Mouse (Mus musculus) liver, embryonic 15.5 days (tissue): ENCODE results near the gene Gfi1. TPM values are rescaled to one million over a fixed set of nuclear protein-coding genes. Genes with fewer than 3 reads are reported as not detected.

Source experiments
- ATAC-seq: fragments of 200-750 bp; cut with Nextera tagmentation; 2 replicates; pipeline ENCODE4 v1.8.0; 2017; ENCODE audit warnings: moderate number of reproducible peaks, mild to moderate bottlenecking, moderate library complexity; ENCODE audit not compliant: insufficient read depth
- H3K27ac ChIP-seq: fragments of 300-500 bp; sonication (generic); replicated peaks from 2 replicates; pipeline ENCODE4 v1.5.1; 2015; ENCODE audit warnings: mild to moderate bottlenecking, inconsistent platforms
- H3K27me3 ChIP-seq: fragments of 300-500 bp; sonication (generic); 2 replicates; pipeline ENCODE4 v1.6.1; 2015; ENCODE audit warnings: mild to moderate bottlenecking, inconsistent platforms
- H3K36me3 ChIP-seq: fragments of 300-500 bp; sonication (generic); replicated peaks from 2 replicates; pipeline ENCODE4 v1.6.1; 2015; ENCODE audit warnings: moderate library complexity, mild to moderate bottlenecking, inconsistent platforms
- H3K4me1 ChIP-seq: fragments of 300-500 bp; sonication (generic); replicated peaks from 2 replicates; pipeline ENCODE4 v1.6.1; 2015; ENCODE audit warnings: inconsistent platforms
- H3K4me2 ChIP-seq: fragments of 300-500 bp; sonication (generic); 2 replicates; pipeline ENCODE4 v1.6.1; 2015; ENCODE audit warnings: moderate library complexity, mild to moderate bottlenecking, inconsistent platforms
- H3K4me3 ChIP-seq: fragments of 300-500 bp; sonication (generic); replicated peaks from 2 replicates; pipeline ENCODE4 v1.5.1; 2015; ENCODE audit warnings: mild to moderate bottlenecking, inconsistent platforms
- H3K9ac ChIP-seq: fragments of 300-500 bp; sonication (generic); 2 replicates; pipeline ENCODE4 v1.6.1; 2015; ENCODE audit warnings: moderate library complexity, mild to moderate bottlenecking, inconsistent platforms
- H3K9me3 ChIP-seq: fragments of 300-500 bp; sonication (generic); replicated peaks from 2 replicates; pipeline ENCODE4 v1.6.1; 2016; ENCODE audit warnings: inconsistent platforms
- WGBS: fragments of 180-500 bp; shearing (Covaris S2); methylation state at CpG from one replicate; pipeline ENCODE4 v1.1.7; 2015; ENCODE audit warnings: mixed read lengths; ENCODE audit not compliant: insufficient replicate concordance; 5-methylcytosine and 5-hydroxymethylcytosine counted together
- polyA plus RNA-seq: library from polyadenylated mRNA; unstranded; fragments of >200 nt; fragmentation: Nextera tagmentation; extraction: Ambion mirVana; gene quantifications from 2 replicates; pipeline ENCODE4 v1.2.1, GENCODE M21; 2015

Gfi1 gene
- polyA plus RNA-seq, 1 experiment from 2014 or later, result 1.6 TPM

GRCm38 (mm10) chr5:107721638-107722011 is 4.2 kb downstream of the Gfi1 start:
- WGBS, result 10% methylated on average over 33 of the region's 33 CpGs
- peak overlapping the region; percentile 48 for H3K4me2 ChIP-seq
- peaks cover 45% of the 10 kb centered on the region for H3K4me1 ChIP-seq
- ATAC-seq, result no peak
- H3K27ac ChIP-seq, result no peak overlapping the region
- peak overlapping the region; percentile 36 for H3K4me3 ChIP-seq
- no peaks in the 10 kb centered on the region for H3K36me3 ChIP-seq
- no peaks in the 10 kb centered on the region for H3K9me3 ChIP-seq
- H3K27me3 ChIP-seq, result peaks cover 98% of the 10 kb centered on the region
- no peak overlapping the region for H3K9ac ChIP-seq

GRCm38 (mm10) chr5:107720991-107721637 is 4.7 kb downstream of the Gfi1 start:
- no peaks in the 10 kb centered on the region for H3K36me3 ChIP-seq
- H3K9ac ChIP-seq, result no peak overlapping the region
- ATAC-seq, result no peak
- peaks cover 43% of the 10 kb centered on the region for H3K4me1 ChIP-seq
- no peaks in the 10 kb centered on the region for H3K9me3 ChIP-seq
- H3K27ac ChIP-seq, result no peak overlapping the region
- peak overlapping the region; percentile 48 for H3K4me2 ChIP-seq
- WGBS, result 11% methylated on average over 50 of the region's 58 CpGs
- peaks cover 97% of the 10 kb centered on the region for H3K27me3 ChIP-seq
- peak overlapping the region; percentile 36 for H3K4me3 ChIP-seq

GRCm38 (mm10) chr5:107720511-107720910 is 5.3 kb downstream of the Gfi1 start:
- no peaks in the 10 kb centered on the region for H3K36me3 ChIP-seq
- peaks cover 91% of the 10 kb centered on the region for H3K27me3 ChIP-seq
- H3K4me3 ChIP-seq, result peak overlapping the region; percentile 36; the same call in 1 of the 2 replicates
- no peaks in the 10 kb centered on the region for H3K9me3 ChIP-seq
- no peak overlapping the region for H3K27ac ChIP-seq
- no peak overlapping the region for H3K4me2 ChIP-seq
- no peak overlapping the region for H3K9ac ChIP-seq
- peaks cover 38% of the 10 kb centered on the region for H3K4me1 ChIP-seq
- no peak for ATAC-seq
- WGBS, result 49% methylated on average over 5 of the region's 5 CpGs

GRCm38 (mm10) chr5:107719786-107720185 is 6.0 kb downstream of the Gfi1 start:
- 47% methylated on average over 1 of the region's 1 CpGs for WGBS
- ATAC-seq, result no peak
- no peak overlapping the region for H3K9ac ChIP-seq
- peaks cover 86% of the 10 kb centered on the region for H3K27me3 ChIP-seq
- H3K36me3 ChIP-seq, result no peaks in the 10 kb centered on the region
- H3K9me3 ChIP-seq, result no peaks in the 10 kb centered on the region
- no peak overlapping the region for H3K4me2 ChIP-seq
- no peak overlapping the region for H3K4me3 ChIP-seq
- no peak overlapping the region for H3K27ac ChIP-seq
- H3K4me1 ChIP-seq, result peaks cover 32% of the 10 kb centered on the region

- peaks cover 86% of the 10 kb centered on the region for H3K27me3 ChIP-seq
- H3K4me1 ChIP-seq, result peaks cover 26% of the 10 kb centered on the region
- no peak overlapping the region for H3K4me2 ChIP-seq
- H3K9ac ChIP-seq, result no peak overlapping the region
- WGBS, result 26% methylated on average over 3 of the region's 3 CpGs
- H3K4me3 ChIP-seq, result no peak overlapping the region
- no peak for ATAC-seq
- no peak overlapping the region for H3K27ac ChIP-seq
- H3K36me3 ChIP-seq, result no peaks in the 10 kb centered on the region
- H3K9me3 ChIP-seq, result no peaks in the 10 kb centered on the region
These were observed 6.6 kb downstream of the Gfi1 start for GRCm38 (mm10) chr5:107719209-107719608.

- no peak overlapping the region for H3K9ac ChIP-seq
- 23% methylated on average over 11 of the region's 11 CpGs for WGBS
- H3K9me3 ChIP-seq, result no peaks in the 10 kb centered on the region
- H3K27ac ChIP-seq, result no peak overlapping the region
- no peaks in the 10 kb centered on the region for H3K36me3 ChIP-seq
- no peak for ATAC-seq
- peaks cover 82% of the 10 kb centered on the region for H3K27me3 ChIP-seq
- H3K4me3 ChIP-seq, result no peak overlapping the region
- H3K4me2 ChIP-seq, result no peak overlapping the region
- H3K4me1 ChIP-seq, result peaks cover 14% of the 10 kb centered on the region
These were observed 7.9 kb downstream of the Gfi1 start for GRCm38 (mm10) chr5:107717871-107718361.

- no peak overlapping the region for H3K9ac ChIP-seq
- no peak overlapping the region for H3K27ac ChIP-seq
- no peaks in the 10 kb centered on the region for H3K9me3 ChIP-seq
- no peak overlapping the region for H3K4me2 ChIP-seq
- 10% methylated on average over 2 of the region's 2 CpGs for WGBS
- H3K36me3 ChIP-seq, result no peaks in the 10 kb centered on the region
- peaks cover 53% of the 10 kb centered on the region for H3K27me3 ChIP-seq
- no peaks in the 10 kb centered on the region for H3K4me1 ChIP-seq
- H3K4me3 ChIP-seq, result no peak overlapping the region
- no peak for ATAC-seq
These were observed 14.1 kb downstream of the Gfi1 start for GRCm38 (mm10) chr5:107711689-107712088.

GRCm38 (mm10) chr5:107708124-107708797 is 17.6 kb downstream of the Gfi1 start:
- no peak overlapping the region for H3K4me2 ChIP-seq
- no peaks in the 10 kb centered on the region for H3K9me3 ChIP-seq
- H3K4me1 ChIP-seq, result no peaks in the 10 kb centered on the region
- no peaks in the 10 kb centered on the region for H3K36me3 ChIP-seq
- peaks cover 36% of the 10 kb centered on the region for H3K27me3 ChIP-seq
- H3K4me3 ChIP-seq, result no peak overlapping the region
- H3K9ac ChIP-seq, result no peak overlapping the region
- WGBS, result 24% methylated on average over 8 of the region's 8 CpGs
- H3K27ac ChIP-seq, result no peak overlapping the region
- no peak for ATAC-seq

- Histone ChIP-seq H3K27ac (no peak overlapping the region), H3K4me3 (no peak overlapping the region), H3K27me3 (peaks cover 27% of the 10 kb centered on the region), H3K4me2 (no peak overlapping the region), H3K9me3 (no peaks in the 10 kb centered on the region), H3K4me1 (no peaks in the 10 kb centered on the region), H3K36me3 (no peaks in the 10 kb centered on the region), H3K9ac (no peak overlapping the region)
- WGBS, result 55% methylated on average over 1 of the region's 1 CpGs
- ATAC-seq, result no peak
These were observed 19.6 kb downstream of the Gfi1 start for GRCm38 (mm10) chr5:107706262-107706661.

- Histone ChIP-seq H3K4me3 (no peak overlapping the region), H3K4me2 (no peak overlapping the region), H3K9me3 (no peaks in the 10 kb centered on the region), H3K27me3 (peaks cover 25% of the 10 kb centered on the region), H3K9ac (no peak overlapping the region), H3K4me1 (no peaks in the 10 kb centered on the region), H3K36me3 (no peaks in the 10 kb centered on the region), H3K27ac (no peak overlapping the region)
- ATAC-seq, result no peak
- WGBS, result 60% methylated on average over 4 of the region's 4 CpGs
These were observed 20.1 kb downstream of the Gfi1 start for GRCm38 (mm10) chr5:107705756-107706155.

GRCm38 (mm10) chr5:107703207-107703763 is 22.6 kb downstream of the Gfi1 start:
- no peaks in the 10 kb centered on the region for H3K9me3 ChIP-seq
- H3K4me3 ChIP-seq, result no peak overlapping the region
- no peak overlapping the region for H3K9ac ChIP-seq
- H3K4me2 ChIP-seq, result no peak overlapping the region
- H3K4me1 ChIP-seq, result no peaks in the 10 kb centered on the region
- no peaks in the 10 kb centered on the region for H3K36me3 ChIP-seq
- no peak overlapping the region for H3K27ac ChIP-seq
- ATAC-seq, result no peak
- peaks cover 13% of the 10 kb centered on the region for H3K27me3 ChIP-seq
- 59% methylated on average over 6 of the region's 6 CpGs for WGBS
